ENCODE assay signal across 13 mouse cellular contexts in the genomic region with DNA sequence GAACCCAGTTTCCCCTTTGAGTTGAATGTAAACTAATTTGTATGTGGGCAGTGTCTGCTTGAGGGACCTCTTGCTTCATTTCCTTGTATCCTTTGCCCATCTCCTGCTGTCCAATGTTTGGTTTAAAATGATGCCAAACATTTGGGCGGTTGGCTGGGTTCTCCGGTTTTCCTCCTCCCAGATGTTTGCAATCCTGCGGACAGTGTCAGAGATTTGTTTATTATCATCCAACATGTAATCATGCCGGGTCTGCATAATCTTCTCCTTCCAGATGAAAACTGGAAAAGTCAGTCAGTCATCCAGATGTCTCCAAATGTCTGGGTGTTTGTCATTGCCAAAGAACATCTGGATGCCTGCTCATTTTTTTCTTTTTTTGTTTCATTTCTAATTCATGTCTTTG.
A peak's percentile ranks its signal among the peaks of the same experiment; 100 is the strongest.
DNase-seq lines count a peak whose midpoint lies in the region; ATAC-seq and TF ChIP-seq lines count a peak whose summit lies in the region.
"Had no signal": no experiment of that assay in that cellular context is flagged by ENCODE, and none has a peak within 500 bp of the region (broad histone marks: within the 10 kb centered on the region; RNA-seq: fewer than 3 reads in every experiment).

No protein-coding gene starts in this region.

- no peaks in the 10 kb centered on the region for H3K9me3 ChIP-seq in heart, embryonic 12.5 days (replicated peaks)
- H3K9me3 ChIP-seq: hindbrain, embryonic 12.5 days; limb, embryonic 12.5 days had no signal

- no peaks in the 10 kb centered on the region for H3K36me3 ChIP-seq in heart, embryonic 12.5 days
- no peaks in the 10 kb centered on the region for H3K36me3 ChIP-seq in thymus, adult 2 months (ENCODE audit: control insufficient read depth, insufficient read depth, low read length)
- H3K36me3 ChIP-seq: hindbrain, embryonic 12.5 days; limb, embryonic 12.5 days had no signal

- H3K9ac ChIP-seq in heart, embryonic 12.5 days, result no peak overlapping the region
- H3K9ac ChIP-seq: hindbrain, embryonic 12.5 days; limb, embryonic 12.5 days had no signal

- H3K4me1 ChIP-seq in heart, embryonic 12.5 days (replicated peaks), result no peaks in the 10 kb centered on the region
- H3K4me1 ChIP-seq in lung, adult 2 months (ENCODE audit: control insufficient read depth, insufficient read depth, low read length), result 0 out of 2 replicates have a peak, but pooled peaks cover 2% of the 10 kb centered on the region
- no peaks in the 10 kb centered on the region for H3K4me1 ChIP-seq in thymus, adult 2 months (replicated peaks; ENCODE audit: control insufficient read depth, insufficient read depth, low read length)
- H3K4me1 ChIP-seq: hindbrain, embryonic 12.5 days; limb, embryonic 12.5 days had no signal

- H3K27ac ChIP-seq in heart, embryonic 12.5 days (ENCODE audit: poor library complexity, severe bottlenecking), result no peak overlapping the region
- no peak overlapping the region for H3K27ac ChIP-seq in thymus, adult 2 months (ENCODE audit: control insufficient read depth, insufficient read depth, low read length)
- no peak overlapping the region for H3K27ac ChIP-seq in layer of hippocampus, adult 2 months
- H3K27ac ChIP-seq: hindbrain, embryonic 12.5 days; limb, embryonic 12.5 days had no signal

- no peaks in the 10 kb centered on the region for H3K27me3 ChIP-seq in heart, embryonic 12.5 days (replicated peaks)
- H3K27me3 ChIP-seq in thymus, adult 2 months (ENCODE audit: control insufficient read depth, insufficient read depth, low read length), result no peaks in the 10 kb centered on the region
- H3K27me3 ChIP-seq: hindbrain, embryonic 12.5 days; limb, embryonic 12.5 days had no signal

- TF ChIP-seq POLR2A in lung, adult 2 months (IDR thresholded peaks at IDR 0.05; ENCODE audit: borderline replicate concordance, extremely low read depth, low read depth, low read length), result no peak
- TF ChIP-seq POLR2A in thymus, adult 2 months (IDR thresholded peaks at IDR 0.05; ENCODE audit: control insufficient read depth, extremely low read depth, insufficient read depth, low read length, poor library complexity), result no peak

- TF ChIP-seq CTCF in lung, adult 2 months (IDR thresholded peaks at IDR 0.05; ENCODE audit: insufficient read depth, low read length), result no peak
- TF ChIP-seq CTCF in thymus, adult 2 months (IDR thresholded peaks at IDR 0.05; ENCODE audit: borderline replicate concordance, control insufficient read depth, extremely low read depth, insufficient read depth, low read length, poor library complexity), result no peak
- TF ChIP-seq CTCF in layer of hippocampus, adult 2 months (conservative IDR thresholded peaks at IDR 0.05), result no peak

- DNase-seq in heart, adult 11 months, result peak; percentile 95
- peak; percentile 65 for DNase-seq in urinary bladder, postnatal 14 days (ENCODE audit: low spot score)
- no peak for DNase-seq in urinary bladder, adult 2 months (ENCODE audit: low spot score)
- peak; percentile 16 for DNase-seq in lung, adult 2 months
- DNase-seq in urinary bladder, postnatal 36 days (ENCODE audit: low spot score in 2 of 2), result peak; percentile 46 to 63
- no peak for DNase-seq in thymus, adult 2 months
- no peak for DNase-seq in layer of hippocampus, adult 2 months (ENCODE audit: low spot score in 2 of 2)
- DNase-seq: adrenal gland, adult 2 months; kidney, adult 9 months; layer of hippocampus, postnatal 36 days had no signal

- 72% methylated on average over 4 of the region's 4 CpGs for WGBS in heart, embryonic 12.5 days
- WGBS in lung, adult 2 months, result 31% methylated on average over 4 of the region's 4 CpGs
- WGBS in thymus, adult 2 months, result 91% methylated on average over 4 of the region's 4 CpGs

- no peak overlapping the region for H3K4me3 ChIP-seq in heart, embryonic 12.5 days
- H3K4me3 ChIP-seq in lung, adult 2 months (replicated peaks; ENCODE audit: extremely low read depth, low read depth, low read length), result no peak overlapping the region
- no peak overlapping the region for H3K4me3 ChIP-seq in thymus, adult 2 months (ENCODE audit: control insufficient read depth, insufficient read depth, low read length)
- no peak overlapping the region for H3K4me3 ChIP-seq in layer of hippocampus, adult 2 months
- H3K4me3 ChIP-seq: hindbrain, embryonic 12.5 days; limb, embryonic 12.5 days had no signal

- no peak overlapping the region for H3K4me2 ChIP-seq in heart, embryonic 12.5 days
- H3K4me2 ChIP-seq: hindbrain, embryonic 12.5 days; limb, embryonic 12.5 days had no signal

- ATAC-seq in heart, embryonic 12.5 days (ENCODE audit: insufficient number of reproducible peaks, low FRiP score), result no peak

Comparison
In these comparisons a context has a peak if more than half of its experiments do, and no peak if none do; other contexts are left out.
1. DNase-seq: peak in heart, adult 11 months (single experiment), urinary bladder, postnatal 14 days (single experiment), lung, adult 2 months (single experiment) and urinary bladder, postnatal 36 days (2 of 2); none in urinary bladder, adult 2 months (single experiment), thymus, adult 2 months (single experiment) and layer of hippocampus, adult 2 months (0 of 2).